Mouse (Mus musculus): ENCODE measurements around the gene Fgf11.

- TF ChIP-seq CTCF (IDR thresholded peaks at IDR 0.05; ENCODE audit: extremely low read depth, insufficient read depth, insufficient read length, insufficient replicate concordance) (no peak), POLR2A (IDR thresholded peaks at IDR 0.05; ENCODE audit: low read depth, low read length) (no peak)
Measured at GRCm38 (mm10) chr11:69799394-69800137, 2.1 kb downstream of the Fgf11 start.

Measured in spleen, adult 2 months (tissue).